In the genomic region with DNA sequence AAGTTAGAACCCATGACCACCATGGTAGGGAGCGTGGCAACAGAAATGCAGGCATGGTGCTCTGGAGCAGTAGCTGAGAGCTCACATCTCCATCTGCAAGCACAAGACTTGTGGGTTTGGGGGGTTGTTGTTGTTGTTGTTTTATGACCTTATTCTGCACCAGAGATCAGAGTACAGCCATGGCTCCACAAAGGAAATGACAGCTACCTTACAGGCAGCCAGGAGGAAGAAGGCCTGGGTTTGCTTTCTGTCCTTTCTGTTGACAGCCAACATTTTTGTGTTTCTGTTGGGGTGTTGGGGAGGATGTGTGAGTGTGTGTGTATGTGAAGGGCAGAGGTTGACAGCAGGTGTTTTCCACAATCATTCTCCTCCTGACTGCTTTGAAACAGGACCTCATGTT, we compare ENCODE assay signal across 21 mouse cellular contexts.
DNase-seq lines count a peak whose midpoint lies in the region; TF ChIP-seq lines count a peak whose summit lies in the region.
"Had no signal": no experiment of that assay in that cellular context is flagged by ENCODE, and none has a peak within 500 bp of the region (broad histone marks: within the 10 kb centered on the region; RNA-seq: fewer than 3 reads in every experiment).

No protein-coding gene starts in this region.

- no peak for TF ChIP-seq POLR2A in thymus, adult 2 months (IDR thresholded peaks at IDR 0.05; ENCODE audit: control insufficient read depth, extremely low read depth, insufficient read depth, low read length, poor library complexity)

- intact Hi-C loops in left cerebral cortex, postnatal 36 days (cut with DNase I): no loop called here

- WGBS in thymus, adult 2 months: 48% methylated on average over 1 of the region's 1 CpGs

- H3K27me3 ChIP-seq in thymus, adult 2 months (ENCODE audit: control insufficient read depth, insufficient read depth, low read length): no peaks in the 10 kb centered on the region
- H3K27me3 ChIP-seq: CH12.LX; embryonic facial prominence, embryonic 12.5 days; forebrain, embryonic 15.5 days; heart, embryonic 15.5 days; Patski had no signal

- peak; percentile 35 for DNase-seq in CD4-positive, CD25-positive, alpha-beta regulatory T cell, adult 2 months (ENCODE audit: low read depth, low spot score)
- peak; percentile 19 for DNase-seq in T-cell, adult 2 months (ENCODE audit: low spot score)
- peak; percentile 24 for DNase-seq in thymus, adult 2 months
- DNase-seq in thymus, postnatal 25 days: peak; percentile 46
- DNase-seq in left cerebral cortex, postnatal 36 days (ENCODE audit: low spot score in 2 of 2): no peak
- no peak for DNase-seq in frontal cortex, postnatal 14 days (ENCODE audit: low spot score in 2 of 2)
- no peak for DNase-seq in urinary bladder, adult 2 months (ENCODE audit: low spot score)
- no peak for DNase-seq in spleen, postnatal 14 days (ENCODE audit: low spot score in 2 of 2)
- DNase-seq: adrenal gland, adult 8-10 months; adrenal gland, postnatal 36 days; cerebellum, adult 8-10 months; cerebellum, postnatal 14 days; gastrocnemius, postnatal 10 days; heart, adult 18-20 months had no signal

- no peaks in the 10 kb centered on the region for H3K36me3 ChIP-seq in thymus, adult 2 months (ENCODE audit: control insufficient read depth, insufficient read depth, low read length)
- H3K36me3 ChIP-seq: embryonic facial prominence, embryonic 12.5 days; forebrain, embryonic 15.5 days; heart, embryonic 15.5 days; hindbrain, embryonic 10.5 days had no signal

- peaks cover 32% of the 10 kb centered on the region for H3K4me1 ChIP-seq in thymus, adult 2 months (replicated peaks; ENCODE audit: control insufficient read depth, insufficient read depth, low read length)

- peak overlapping the region; percentile 11 for H3K4me3 ChIP-seq in thymus, adult 2 months (ENCODE audit: control insufficient read depth, insufficient read depth, low read length)
- H3K4me3 ChIP-seq: embryonic facial prominence, embryonic 12.5 days; forebrain, embryonic 15.5 days; heart, embryonic 15.5 days; hindbrain, embryonic 10.5 days had no signal

- no peak for TF ChIP-seq CTCF in thymus, adult 2 months (IDR thresholded peaks at IDR 0.05; ENCODE audit: borderline replicate concordance, control insufficient read depth, extremely low read depth, insufficient read depth, low read length, poor library complexity)

- peak overlapping the region; percentile 97 for H3K27ac ChIP-seq in thymus, adult 2 months (ENCODE audit: control insufficient read depth, insufficient read depth, low read length)
- H3K27ac ChIP-seq: embryonic facial prominence, embryonic 12.5 days; forebrain, embryonic 15.5 days; heart, embryonic 15.5 days; hindbrain, embryonic 10.5 days; hindbrain, embryonic 14.5 days had no signal

Comparison
In these comparisons a context has a peak if more than half of its experiments do, and no peak if none do; other contexts are left out.
1. DNase-seq: peak in CD4-positive, CD25-positive, alpha-beta regulatory T cell, adult 2 months (single experiment), T-cell, adult 2 months (single experiment), thymus, adult 2 months (single experiment) and thymus, postnatal 25 days (single experiment); none in left cerebral cortex, postnatal 36 days (0 of 2), frontal cortex, postnatal 14 days (0 of 2), urinary bladder, adult 2 months (single experiment) and spleen, postnatal 14 days (0 of 2).